Comparison of ENCODE assay signal across 15 mouse cellular contexts in the genomic region with DNA sequence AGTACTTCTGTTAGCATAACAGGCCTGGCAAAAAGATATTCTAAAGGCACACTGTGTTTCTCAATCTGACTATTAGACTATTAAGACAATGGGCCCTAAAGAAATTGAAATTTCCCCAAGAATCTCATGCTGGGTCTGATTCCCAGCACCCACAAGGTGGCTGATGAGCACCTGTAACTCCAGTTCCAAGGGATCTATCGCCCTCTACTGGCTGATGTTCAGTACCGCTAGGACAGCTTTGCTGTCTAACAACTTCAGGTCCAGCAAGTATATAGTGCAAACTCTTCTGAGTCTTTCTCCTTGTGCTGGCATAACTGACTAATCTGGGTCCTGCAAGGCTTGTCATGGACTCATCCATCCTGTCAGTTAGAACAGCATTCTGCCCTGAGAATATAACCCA. TPM values are rescaled to one million over a fixed set of nuclear protein-coding genes. Genes with fewer than 3 reads are reported as not detected.
A peak's percentile ranks its signal among the peaks of the same experiment; 100 is the strongest.
DNase-seq lines count a peak whose midpoint lies in the region; ATAC-seq and TF ChIP-seq lines count a peak whose summit lies in the region.
"Had no signal": no experiment of that assay in that cellular context is flagged by ENCODE, and none has a peak within 500 bp of the region (broad histone marks: within the 10 kb centered on the region; RNA-seq: fewer than 3 reads in every experiment).

No protein-coding gene starts in this region.

- no peaks in the 10 kb centered on the region for H3K27me3 ChIP-seq in G1E (ENCODE audit: insufficient read depth, low read length)
- no peaks in the 10 kb centered on the region for H3K27me3 ChIP-seq in liver, embryonic 13.5 days
- no peaks in the 10 kb centered on the region for H3K27me3 ChIP-seq in neural tube, embryonic 15.5 days (replicated peaks)
- H3K27me3 ChIP-seq: heart, embryonic 15.5 days; hindbrain, embryonic 15.5 days; lung, embryonic 15.5 days had no signal

- no peak for ATAC-seq in CD4-positive, CD25-positive, alpha-beta regulatory T cell, adult 4 months
- ATAC-seq in G1E (ENCODE audit: extremely low read depth, insufficient number of reproducible peaks, low FRiP score, poor library complexity, severe bottlenecking) = no peak
- no peak for ATAC-seq in liver, embryonic 13.5 days (ENCODE audit: low read depth)
- ATAC-seq in neural tube, embryonic 15.5 days (ENCODE audit: low FRiP score) = no peak

- peak; percentile 9 for TF ChIP-seq CTCF in left cerebral cortex, adult 2 months (IDR thresholded peaks at IDR 0.05)
- TF ChIP-seq CTCF in G1E (IDR thresholded peaks at IDR 0.05; ENCODE audit: low read depth, low read length) = peak; percentile 8; the same call in 1 of the 2 replicates

- no peak overlapping the region for H3K27ac ChIP-seq in left cerebral cortex, adult 2 months
- H3K27ac ChIP-seq in liver, embryonic 13.5 days = peak overlapping the region; percentile 4; the same call in 1 of the 2 replicates
- no peak overlapping the region for H3K27ac ChIP-seq in neural tube, embryonic 15.5 days (replicated peaks)
- H3K27ac ChIP-seq: heart, embryonic 15.5 days; hindbrain, embryonic 15.5 days; lung, embryonic 15.5 days had no signal

- no peak overlapping the region for H3K4me3 ChIP-seq in left cerebral cortex, adult 2 months
- no peak overlapping the region for H3K4me3 ChIP-seq in G1E (ENCODE audit: low read depth, low read length)
- no peak overlapping the region for H3K4me3 ChIP-seq in liver, embryonic 13.5 days (replicated peaks)
- H3K4me3 ChIP-seq in neural tube, embryonic 15.5 days (replicated peaks) = no peak overlapping the region
- H3K4me3 ChIP-seq: heart, embryonic 15.5 days; hindbrain, embryonic 15.5 days; lung, embryonic 15.5 days had no signal

- intact Hi-C loops in left cerebral cortex, adult 2 months (cut with DNase I) = no loop called here

- H3K4me2 ChIP-seq in liver, embryonic 13.5 days = no peak overlapping the region
- H3K4me2 ChIP-seq in neural tube, embryonic 15.5 days = no peak overlapping the region
- H3K4me2 ChIP-seq: heart, embryonic 15.5 days; hindbrain, embryonic 15.5 days; lung, embryonic 15.5 days had no signal

- H3K9ac ChIP-seq in liver, embryonic 13.5 days = no peak overlapping the region
- H3K9ac ChIP-seq in neural tube, embryonic 15.5 days (replicated peaks) = no peak overlapping the region
- H3K9ac ChIP-seq: heart, embryonic 15.5 days; hindbrain, embryonic 15.5 days; lung, embryonic 15.5 days had no signal

- 0 out of 2 replicates have a peak, but pooled peaks cover 5% of the 10 kb centered on the region for H3K9me3 ChIP-seq in G1E (replicated peaks)
- peaks cover 4% of the 10 kb centered on the region; the same call in 1 of the 2 replicates for H3K9me3 ChIP-seq in liver, embryonic 13.5 days (replicated peaks)
- H3K9me3 ChIP-seq in neural tube, embryonic 15.5 days (replicated peaks) = no peaks in the 10 kb centered on the region
- H3K9me3 ChIP-seq: heart, embryonic 15.5 days; hindbrain, embryonic 15.5 days; lung, embryonic 15.5 days had no signal

- WGBS in liver, embryonic 13.5 days (ENCODE audit: insufficient replicate concordance) = 78% methylated on average over 2 of the region's 2 CpGs
- WGBS in neural tube, embryonic 15.5 days = 91% methylated on average over 2 of the region's 2 CpGs

- peak; percentile 35 for DNase-seq in CD4-positive, CD25-positive, alpha-beta regulatory T cell, adult 2 months (ENCODE audit: low read depth, low spot score)
- no peak for DNase-seq in left cerebral cortex, adult 2 months (ENCODE audit: extremely low spot score in 1 of 2, low spot score in 2 of 2)
- no peak for DNase-seq in left cerebral cortex, adult 18-20 months (ENCODE audit: low spot score in 2 of 2)
- no peak for DNase-seq in G1E (ENCODE audit: low spot score)
- DNase-seq in liver, embryonic 13.5 days = no peak
- no peak for DNase-seq in frontal cortex, adult 2 months (ENCODE audit: extremely low spot score in 1 of 2, low spot score in 1 of 2)
- DNase-seq: adrenal gland, adult 8-10 months; cerebellum, adult 9-11 months; embryo, embryonic 11 days; thymus, postnatal 25 days had no signal

- H3K36me3 ChIP-seq in G1E (replicated peaks) = peaks cover 88% of the 10 kb centered on the region
- H3K36me3 ChIP-seq in liver, embryonic 13.5 days = peaks cover 64% of the 10 kb centered on the region
- H3K36me3 ChIP-seq in neural tube, embryonic 15.5 days = peaks cover 50% of the 10 kb centered on the region

- no peaks in the 10 kb centered on the region for H3K4me1 ChIP-seq in G1E (ENCODE audit: insufficient read depth, low read depth, low read length)
- peaks cover 51% of the 10 kb centered on the region for H3K4me1 ChIP-seq in liver, embryonic 13.5 days (replicated peaks)
- H3K4me1 ChIP-seq in neural tube, embryonic 15.5 days = no peaks in the 10 kb centered on the region
- H3K4me1 ChIP-seq: heart, embryonic 15.5 days; hindbrain, embryonic 15.5 days; lung, embryonic 15.5 days had no signal

RNA-seq across cellular contexts. Expression of a gene that starts 22.5 kb away (rescaled TPM):
- polyA plus RNA-seq in CD4-positive, CD25-positive, alpha-beta regulatory T cell, adult 4 months (2017; shearing (Covaris generic)) = 10 to 100 TPM; 45.3 to 48.8 TPM
- total RNA-seq in left cerebral cortex, adult 2 months (2021) = 10 to 100 TPM; 12.7 to 12.8 TPM
- 10 to 100 TPM in 1 of 2 experiments, 1 to 10 TPM in 1; 8.9 to 13.6 TPM for total RNA-seq in left cerebral cortex, adult 18-20 months (2021)
- total RNA-seq in G1E (2014; fragmentation: Nextera tagmentation) (17.9 and 25.8 TPM in 2 replicates), G1E (2017) (8.9 and 9.4 TPM in 2 replicates)
- polyA plus RNA-seq in G1E (2012) = 1.3 and 1.6 TPM in 2 replicates
- 4.6 and 5.7 TPM in 2 replicates for polyA plus RNA-seq in liver, embryonic 13.5 days (2015; fragmentation: Nextera tagmentation; extraction: Ambion mirVana)
- 8.2 and 10.1 TPM in 2 replicates for polyA plus RNA-seq in neural tube, embryonic 15.5 days (2015; fragmentation: Nextera tagmentation; extraction: Ambion mirVana)
- 10.9 and 11.0 TPM in 2 replicates for polyA plus RNA-seq in frontal cortex, adult 2 months (2012; rRNA removed)
